Mouse (Mus musculus): ENCODE measurements around the gene Tsfm. TPM values are rescaled to one million over a fixed set of nuclear protein-coding genes. Genes with fewer than 3 reads are reported as not detected.

The Tsfm gene
- polyA plus RNA-seq, 1 experiment from 2014 or later: 43.9 TPM

GRCm38 (mm10) chr10:126984189-126985004, 46.2 kb downstream of the Tsfm start:
- Histone ChIP-seq H3K9me3 (replicated peaks) (no peaks in the 10 kb centered on the region), H3K27ac (replicated peaks) (no peak overlapping the region), H3K4me1 (replicated peaks) (peaks cover 93% of the 10 kb centered on the region), H3K4me2 (no peak overlapping the region), H3K36me3 (replicated peaks) (no peaks in the 10 kb centered on the region), H3K9ac (no peak overlapping the region), H3K4me3 (replicated peaks) (no peak overlapping the region), H3K27me3 (no peaks in the 10 kb centered on the region; the same call in 1 of the 2 replicates)
- ATAC-seq (ENCODE audit: insufficient read depth): no peak
- 61% methylated on average over 5 of the region's 5 CpGs for WGBS (ENCODE audit: insufficient replicate concordance)

GRCm38 (mm10) chr10:126983193-126983725, 47.4 kb downstream of the Tsfm start:
- no peak overlapping the region for H3K9ac ChIP-seq

GRCm38 (mm10) chr10:126981746-126982145, 48.9 kb downstream of the Tsfm start:
- Histone ChIP-seq H3K27ac (replicated peaks) (no peak overlapping the region), H3K4me3 (replicated peaks) (no peak overlapping the region), H3K27me3 (peaks cover 4% of the 10 kb centered on the region), H3K9ac (no peak overlapping the region), H3K36me3 (replicated peaks) (no peaks in the 10 kb centered on the region), H3K4me1 (replicated peaks) (peaks cover 84% of the 10 kb centered on the region), H3K9me3 (replicated peaks) (no peaks in the 10 kb centered on the region), H3K4me2 (peak overlapping the region; percentile 84; the same call in 1 of the 2 replicates)
- ATAC-seq (ENCODE audit: insufficient read depth): no peak
- WGBS (ENCODE audit: insufficient replicate concordance): 51% methylated on average over 3 of the region's 3 CpGs

More at GRCm38 (mm10) chr10:126983193-126983725, 47.4 kb downstream of the Tsfm start:
- Histone ChIP-seq H3K4me1 (replicated peaks) (peaks cover 87% of the 10 kb centered on the region), H3K27ac (replicated peaks) (no peak overlapping the region), H3K4me2 (peak overlapping the region; percentile 16; the same call in 1 of the 2 replicates), H3K27me3 (no peaks in the 10 kb centered on the region; the same call in 1 of the 2 replicates), H3K36me3 (replicated peaks) (no peaks in the 10 kb centered on the region), H3K4me3 (replicated peaks) (no peak overlapping the region), H3K9me3 (replicated peaks) (no peaks in the 10 kb centered on the region)
- WGBS (ENCODE audit: insufficient replicate concordance): 60% methylated on average over 14 of the region's 14 CpGs
- ATAC-seq (ENCODE audit: insufficient read depth): no peak

GRCm38 (mm10) chr10:126980933-126981530, 49.6 kb downstream of the Tsfm start:
- no peaks in the 10 kb centered on the region for H3K36me3 ChIP-seq (replicated peaks)
- peaks cover 80% of the 10 kb centered on the region for H3K4me1 ChIP-seq (replicated peaks)
- H3K4me3 ChIP-seq (replicated peaks): peak overlapping the region; percentile 87
- H3K4me2 ChIP-seq: peak overlapping the region; percentile 84
- no peak overlapping the region for H3K27ac ChIP-seq (replicated peaks)
- ATAC-seq (ENCODE audit: insufficient read depth): no peak
- WGBS (ENCODE audit: insufficient replicate concordance): 53% methylated on average over 11 of the region's 11 CpGs
- H3K9me3 ChIP-seq (replicated peaks): no peaks in the 10 kb centered on the region
- H3K9ac ChIP-seq: peak overlapping the region; percentile 87
- peaks cover 11% of the 10 kb centered on the region for H3K27me3 ChIP-seq

GRCm38 (mm10) chr10:126980221-126980932, 50.3 kb downstream of the Tsfm start:
- Histone ChIP-seq H3K4me2 (peak overlapping the region; percentile 84), H3K9me3 (replicated peaks) (no peaks in the 10 kb centered on the region), H3K36me3 (replicated peaks) (no peaks in the 10 kb centered on the region), H3K9ac (peak overlapping the region; percentile 87), H3K27me3 (peaks cover 18% of the 10 kb centered on the region), H3K27ac (replicated peaks) (peak overlapping the region; percentile 93; the same call in 1 of the 2 replicates), H3K4me1 (replicated peaks) (peaks cover 75% of the 10 kb centered on the region), H3K4me3 (replicated peaks) (peak overlapping the region; percentile 87)
- WGBS (ENCODE audit: insufficient replicate concordance): 11% methylated on average over 16 of the region's 16 CpGs
- no peak for ATAC-seq (ENCODE audit: insufficient read depth)

- Histone ChIP-seq H3K27me3 (peaks cover 19% of the 10 kb centered on the region), H3K36me3 (replicated peaks) (no peaks in the 10 kb centered on the region), H3K27ac (replicated peaks) (peak overlapping the region; percentile 93), H3K4me2 (peak overlapping the region; percentile 84), H3K4me3 (replicated peaks) (peak overlapping the region; percentile 87), H3K9ac (peak overlapping the region; percentile 87), H3K4me1 (replicated peaks) (peaks cover 69% of the 10 kb centered on the region), H3K9me3 (replicated peaks) (no peaks in the 10 kb centered on the region)
- 0 out of 2 replicates have a peak, but pooled peaks have one; percentile 2 for ATAC-seq (ENCODE audit: insufficient read depth)
- WGBS (ENCODE audit: insufficient replicate concordance): under 1% methylated on average over 55 of the region's 57 CpGs
These were observed 50.9 kb downstream of the Tsfm start for GRCm38 (mm10) chr10:126979636-126980151.

GRCm38 (mm10) chr10:126979121-126979635, 51.5 kb downstream of the Tsfm start:
- Histone ChIP-seq H3K4me1 (replicated peaks) (peaks cover 64% of the 10 kb centered on the region), H3K4me3 (replicated peaks) (peak overlapping the region; percentile 87), H3K9ac (peak overlapping the region; percentile 87), H3K9me3 (replicated peaks) (no peaks in the 10 kb centered on the region), H3K4me2 (peak overlapping the region; percentile 84), H3K27ac (replicated peaks) (peak overlapping the region; percentile 93), H3K36me3 (replicated peaks) (no peaks in the 10 kb centered on the region), H3K27me3 (peaks cover 19% of the 10 kb centered on the region)
- peak; percentile 23 for ATAC-seq (ENCODE audit: insufficient read depth)
- under 1% methylated on average over 61 of the region's 62 CpGs for WGBS (ENCODE audit: insufficient replicate concordance)

- ATAC-seq (ENCODE audit: insufficient read depth): peak; percentile 88
- peak within 1 kb of the TSS; percentile 87 for H3K4me3 ChIP-seq (replicated peaks)
These were observed 52.2 kb downstream of the Tsfm start, which contains the start of gene Ctdsp2 for GRCm38 (mm10) chr10:126978277-126978994. Ctdsp2 (plus strand) TSS chr10:126978717.

GRCm38 (mm10) chr10:126977076-126977475, 53.6 kb downstream of the Tsfm start:
- H3K9ac ChIP-seq: no peak overlapping the region
- peaks cover 55% of the 10 kb centered on the region for H3K4me1 ChIP-seq (replicated peaks)
- WGBS (ENCODE audit: insufficient replicate concordance): 67% methylated on average over 4 of the region's 4 CpGs
- H3K27ac ChIP-seq (replicated peaks): no peak overlapping the region
- no peak overlapping the region for H3K4me2 ChIP-seq
- no peaks in the 10 kb centered on the region for H3K9me3 ChIP-seq (replicated peaks)
- no peak for ATAC-seq (ENCODE audit: insufficient read depth)
- H3K36me3 ChIP-seq (replicated peaks): no peaks in the 10 kb centered on the region
- peaks cover 19% of the 10 kb centered on the region for H3K27me3 ChIP-seq
- no peak overlapping the region for H3K4me3 ChIP-seq (replicated peaks)

More at GRCm38 (mm10) chr10:126978277-126978994, 52.2 kb downstream of the Tsfm start, which contains the start of gene Ctdsp2:
- H3K9ac ChIP-seq: peak within 1 kb of the TSS; percentile 87
- WGBS (ENCODE audit: insufficient replicate concordance): under 1% methylated on average over 56 of the region's 56 CpGs
- peaks cover 19% of the 10 kb centered on the region for H3K27me3 ChIP-seq
- peak within 1 kb of the TSS; percentile 93 for H3K27ac ChIP-seq (replicated peaks)
- no peaks in the 10 kb centered on the region for H3K36me3 ChIP-seq (replicated peaks)
- no peaks in the 10 kb centered on the region for H3K9me3 ChIP-seq (replicated peaks)
- peaks cover 57% of the 10 kb centered on the region for H3K4me1 ChIP-seq (replicated peaks)
- peak within 1 kb of the TSS; percentile 84 for H3K4me2 ChIP-seq

- no peak overlapping the region for H3K4me3 ChIP-seq (replicated peaks)
- ATAC-seq (ENCODE audit: insufficient read depth): no peak
- H3K4me2 ChIP-seq: no peak overlapping the region
- H3K36me3 ChIP-seq (replicated peaks): no peaks in the 10 kb centered on the region
- no peak overlapping the region for H3K27ac ChIP-seq (replicated peaks)
- no peak overlapping the region for H3K9ac ChIP-seq
- peaks cover 47% of the 10 kb centered on the region for H3K4me1 ChIP-seq (replicated peaks)
- H3K27me3 ChIP-seq: peaks cover 19% of the 10 kb centered on the region
- 67% methylated on average over 6 of the region's 6 CpGs for WGBS (ENCODE audit: insufficient replicate concordance)
- H3K9me3 ChIP-seq (replicated peaks): no peaks in the 10 kb centered on the region
These were observed 54.9 kb downstream of the Tsfm start for GRCm38 (mm10) chr10:126975706-126976105.

Measured in liver, embryonic 15.5 days (tissue).